Mouse (Mus musculus) retina, postnatal 7 days (tissue): ENCODE results near the gene Gid8.

Experiments
- DNase-seq: peaks from one replicate; pipeline ENCODE4 v3.0.0-alpha.2; 2012; ENCODE audit warnings: low read depth, low spot score

Gene Gid8

DNA sequence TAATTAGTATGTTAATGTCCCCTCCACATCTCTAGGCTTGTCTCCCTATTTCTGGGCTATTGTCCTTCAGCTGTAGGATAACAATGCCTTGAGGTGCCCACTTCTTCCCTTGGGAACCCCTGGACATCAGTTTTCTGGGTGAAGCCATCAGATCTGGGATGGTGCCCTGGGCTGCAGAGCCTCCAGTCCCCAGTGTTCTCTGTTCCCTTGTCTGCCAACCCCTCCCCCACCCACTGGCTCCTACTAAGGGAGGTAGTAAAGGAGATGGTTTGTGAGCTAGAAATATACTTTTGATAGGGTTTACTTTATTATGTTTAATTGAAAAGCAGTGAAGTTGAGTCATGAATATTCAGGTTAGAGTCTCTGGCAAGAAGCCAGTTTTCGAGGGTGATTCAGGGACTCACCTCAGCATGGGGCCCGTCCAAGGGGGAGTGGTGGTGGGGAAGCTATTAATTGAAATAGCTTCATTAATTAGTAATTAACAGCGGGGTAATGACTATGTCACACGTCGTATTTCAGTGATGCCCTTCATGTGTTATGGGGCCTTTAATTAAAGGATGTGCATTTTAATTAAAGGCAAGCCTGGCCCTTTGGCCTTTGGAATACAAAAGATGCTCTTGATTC lies 36.8 kb downstream of the Gid8 start:
- DNase-seq: no peak

DNA sequence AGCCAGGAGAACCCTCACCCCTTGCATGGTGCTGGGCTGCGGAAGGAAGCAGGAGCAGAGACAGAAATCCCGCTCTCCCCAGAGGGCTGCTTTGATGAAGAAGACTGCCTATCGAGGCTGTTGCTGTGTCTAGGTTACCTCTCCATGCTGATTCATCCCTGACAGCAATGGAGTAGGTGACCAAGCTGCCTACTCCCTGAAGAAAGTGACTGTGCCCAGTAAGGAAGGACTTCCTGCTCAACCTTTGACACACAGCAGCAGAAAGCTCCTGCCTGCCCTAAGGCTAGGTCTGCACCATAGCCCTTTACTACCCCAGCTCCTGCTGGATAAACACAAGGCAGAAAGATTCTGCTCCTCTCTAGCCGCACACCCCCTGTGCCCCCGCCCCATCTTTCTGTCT lies 39.0 kb downstream of the Gid8 start:
- DNase-seq: no peak

DNA sequence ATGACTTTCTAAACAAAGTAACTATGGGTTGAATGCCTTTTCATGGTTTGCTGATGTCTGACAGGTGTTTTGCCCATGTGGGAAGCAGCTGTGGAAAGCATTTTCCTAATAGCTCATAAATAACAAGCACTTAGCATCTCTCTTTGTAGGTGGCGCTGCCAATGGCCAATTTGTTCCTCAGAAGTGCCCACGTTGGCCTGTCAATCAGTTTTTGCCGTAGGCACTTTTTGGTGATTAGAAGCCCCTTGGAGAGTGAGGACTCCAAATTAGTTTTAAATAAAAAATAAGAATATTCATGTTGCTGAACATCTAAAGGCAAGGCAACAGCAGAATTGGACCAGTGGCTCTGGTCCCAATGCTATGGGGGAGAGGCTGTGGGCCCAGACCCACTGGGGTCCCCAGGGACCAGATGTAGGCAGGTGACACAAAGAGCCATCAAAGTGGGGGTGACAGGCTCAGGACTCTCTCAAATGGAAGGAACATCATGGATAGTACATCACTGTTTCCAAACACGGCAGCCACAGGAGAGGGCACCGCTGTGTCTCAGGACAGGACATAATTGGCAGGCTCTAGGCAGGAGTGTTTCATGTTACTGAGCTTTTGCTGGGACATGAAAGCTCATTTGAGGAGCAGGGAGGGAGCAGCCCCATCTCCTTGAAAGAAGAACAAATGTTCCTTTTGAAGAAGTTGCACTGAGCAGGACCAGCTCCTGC lies 45.2 kb downstream of the Gid8 start:
- no peak for DNase-seq

DNA sequence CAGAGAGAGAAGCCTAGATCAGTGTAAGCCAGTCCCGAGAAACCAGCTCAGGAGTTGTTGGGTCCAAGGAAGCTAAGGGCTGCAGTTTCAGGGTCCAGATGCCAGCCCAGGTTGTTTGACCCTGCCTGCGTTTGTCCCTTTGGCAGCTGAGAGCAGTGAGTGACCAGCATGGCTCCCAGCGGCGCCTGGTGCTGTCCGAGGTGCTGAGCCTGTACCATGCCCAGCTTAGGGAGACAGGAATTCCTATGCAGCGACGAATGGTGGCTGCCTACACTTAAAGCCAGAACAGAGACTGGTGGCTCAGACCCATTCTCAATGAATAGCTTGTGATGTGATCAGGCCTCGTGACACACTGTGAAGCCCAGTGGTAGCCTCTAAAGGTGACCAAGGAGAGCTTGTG lies 46.0 kb downstream of the Gid8 start:
- no peak for DNase-seq

DNA sequence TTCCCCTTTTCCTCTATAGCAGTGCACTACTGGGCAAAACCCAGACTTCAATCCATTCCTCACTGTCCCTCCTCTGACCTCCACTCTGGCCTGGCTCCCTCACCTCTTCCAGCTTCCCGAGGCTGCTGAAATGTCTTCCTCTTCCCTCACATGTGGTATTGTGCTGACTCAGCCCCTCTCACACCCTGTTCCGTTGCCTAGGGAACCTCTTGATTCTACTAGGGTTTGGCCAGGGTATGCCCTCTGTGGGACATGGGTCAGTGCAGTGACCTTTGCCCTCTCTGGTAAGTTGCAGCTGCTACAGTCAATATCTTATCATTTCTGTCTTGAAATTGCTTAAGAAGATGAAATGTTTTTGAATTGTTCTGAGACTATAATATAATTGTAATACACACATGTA lies 46.9 kb downstream of the Gid8 start:
- no peak for DNase-seq

DNA sequence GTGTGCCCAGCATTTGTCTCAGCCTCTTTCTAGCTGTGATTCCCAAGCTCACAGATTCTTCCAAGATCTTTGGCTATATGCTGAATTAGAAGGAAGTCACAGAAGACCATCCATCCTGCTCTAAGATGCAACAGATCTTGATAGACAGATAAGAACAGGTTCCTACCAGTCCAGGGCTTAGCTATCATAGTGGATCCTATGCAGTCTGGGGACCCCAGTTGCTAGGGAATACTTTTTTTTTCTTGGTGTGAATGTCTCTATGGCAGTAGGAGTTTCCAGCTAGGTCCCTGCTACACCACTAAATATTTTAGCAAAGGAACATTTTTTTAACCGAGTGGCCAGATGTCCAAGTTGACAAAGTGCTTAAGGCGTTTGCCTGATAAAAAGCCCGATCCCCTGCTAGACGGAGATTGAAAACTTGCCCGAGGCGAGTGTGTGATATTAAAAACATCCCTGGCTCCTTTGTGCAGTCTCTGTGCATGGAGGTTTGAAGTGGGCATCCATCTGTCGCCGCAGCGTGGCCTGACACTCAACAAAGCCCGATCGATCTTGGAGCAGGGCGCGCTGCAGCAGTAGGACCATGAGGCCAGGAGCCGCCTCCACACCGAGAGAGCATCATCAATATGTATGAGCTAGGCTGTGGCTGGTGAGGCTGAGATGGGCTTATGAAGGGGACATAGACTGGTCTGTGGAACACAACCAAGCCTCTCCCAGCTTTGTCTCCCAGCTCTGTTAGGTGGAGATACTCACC lies 48.8 kb downstream of the Gid8 start:
- no peak for DNase-seq

DNA sequence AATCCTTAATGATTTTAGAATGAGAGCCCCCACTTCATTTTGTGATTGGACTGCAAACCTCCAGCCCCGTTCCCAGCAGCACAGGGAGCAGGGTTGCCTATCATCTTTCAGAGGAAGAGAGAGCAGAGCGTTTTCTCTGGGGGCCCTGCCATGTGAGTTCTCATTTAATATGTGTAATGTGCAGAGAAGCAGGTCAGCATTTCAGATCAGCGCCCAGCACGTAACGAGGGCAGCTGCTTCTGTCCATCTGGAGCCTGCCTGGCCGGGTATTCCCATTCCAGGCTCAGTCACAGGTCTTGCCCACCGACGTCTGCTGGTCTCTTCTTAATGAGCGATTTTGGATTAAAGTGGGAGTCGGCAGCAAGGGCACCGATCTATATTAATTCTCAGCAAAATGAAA lies 55.1 kb downstream of the Gid8 start:
- no peak for DNase-seq

DNA sequence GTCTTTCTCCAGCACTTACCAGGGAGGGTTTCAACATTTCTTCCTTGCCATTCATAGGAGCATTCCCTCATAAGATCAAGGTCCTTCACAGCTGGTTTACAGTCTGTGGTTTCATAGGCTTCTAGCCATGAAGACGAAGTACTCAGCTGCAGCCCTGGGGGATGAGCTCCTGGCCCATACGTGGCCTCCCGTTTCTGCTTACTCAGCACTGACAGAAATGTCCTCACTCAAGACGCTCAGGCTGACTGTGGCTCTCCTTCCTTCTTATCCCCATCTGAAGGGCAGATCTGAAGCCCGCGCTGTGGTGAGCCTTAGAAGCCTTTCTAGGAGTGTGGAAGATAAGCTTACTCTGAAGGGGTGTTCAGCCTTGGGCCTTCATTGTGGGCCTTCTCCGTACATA lies 55.8 kb downstream of the Gid8 start:
- no peak for DNase-seq
